Mouse (Mus musculus) lung, postnatal 36 days (tissue): ENCODE data around the gene Zwint.

Experiments
- DNase-seq: peaks from one replicate; pipeline ENCODE4 v3.0.0; 2022; ENCODE audit warnings: mixed read lengths

The Zwint gene

GRCm38 (mm10) chr10:72654270-72655016, at the start of gene Zwint:
TSS of gene Zwint (plus strand) at chr10:72654845.
- peak; percentile 98 for DNase-seq

GRCm38 (mm10) chr10:72613125-72613915, 41.3 kb upstream of the Zwint start:
- DNase-seq, result no peak

- no peak for DNase-seq
Observed at GRCm38 (mm10) chr10:72616153-72616552, 38.5 kb upstream of the Zwint start.

- DNase-seq, result peak; percentile 67
Observed at GRCm38 (mm10) chr10:72620527-72620926, 34.1 kb upstream of the Zwint start.

GRCm38 (mm10) chr10:72623561-72623960, 31.1 kb upstream of the Zwint start:
- no peak for DNase-seq

GRCm38 (mm10) chr10:72634125-72634524, 20.5 kb upstream of the Zwint start:
- DNase-seq, result no peak

- DNase-seq, result no peak
Observed at GRCm38 (mm10) chr10:72650867-72651266, 3.8 kb upstream of the Zwint start.

- DNase-seq, result no peak
Observed at GRCm38 (mm10) chr10:72653797-72654196, 848 bp upstream of the Zwint start.

GRCm38 (mm10) chr10:72655017-72655509, 418 bp downstream of the Zwint start:
- DNase-seq, result peak; percentile 14

GRCm38 (mm10) chr10:72659198-72659597, 4.6 kb downstream of the Zwint start:
- no peak for DNase-seq

- DNase-seq, result no peak
Observed at GRCm38 (mm10) chr10:72660350-72660749, 5.7 kb downstream of the Zwint start.

GRCm38 (mm10) chr10:72667856-72668255, 13.2 kb downstream of the Zwint start:
- DNase-seq, result no peak

GRCm38 (mm10) chr10:72669086-72669485, 14.4 kb downstream of the Zwint start:
- no peak for DNase-seq

- no peak for DNase-seq
Observed at GRCm38 (mm10) chr10:72675971-72676370, 21.3 kb downstream of the Zwint start.

- no peak for DNase-seq
Observed at GRCm38 (mm10) chr10:72676550-72676949, 21.9 kb downstream of the Zwint start.

GRCm38 (mm10) chr10:72679086-72679485, 24.4 kb downstream of the Zwint start:
- DNase-seq, result no peak

GRCm38 (mm10) chr10:72701092-72701491, 46.4 kb downstream of the Zwint start:
- DNase-seq, result no peak

GRCm38 (mm10) chr10:72713754-72714153, 59.1 kb downstream of the Zwint start:
- DNase-seq, result no peak
